Mouse (Mus musculus): ENCODE results near the gene F2r. TPM values are rescaled to one million over a fixed set of nuclear protein-coding genes. Genes with fewer than 3 reads are reported as not detected.

The F2r gene
- polyA plus RNA-seq, 1 experiment from 2014 or later, result 54.4 TPM

- Histone ChIP-seq H3K27ac (ENCODE audit: low read length) (no peak overlapping the region), H3K9me3 (replicated peaks; ENCODE audit: control insufficient read depth, low read length, poor library complexity, severe bottlenecking) (no peaks in the 10 kb centered on the region; the same call in 1 of the 2 replicates), H3K27me3 (ENCODE audit: control insufficient read depth, insufficient read depth, low read depth, low read length) (no peaks in the 10 kb centered on the region), H3K4me3 (ENCODE audit: low read depth, low read length) (no peak overlapping the region), H3K9ac (ENCODE audit: low read depth, low read length) (no peak overlapping the region), H3K36me3 (ENCODE audit: control insufficient read depth, insufficient read depth, low read length) (no peaks in the 10 kb centered on the region), H3K4me1 (ENCODE audit: control insufficient read depth, insufficient read depth, low read length) (no peaks in the 10 kb centered on the region), H3K4me2 (ENCODE audit: low read length) (no peak overlapping the region)
- no peak for ATAC-seq
- 92% methylated on average over 3 of the region's 3 CpGs for WGBS
These were observed 31.7 kb upstream of the F2r start for GRCm38 (mm10) chr13:95649941-95650340.

GRCm38 (mm10) chr13:95647248-95647647, 29.0 kb upstream of the F2r start:
- Histone ChIP-seq H3K27ac (ENCODE audit: low read length) (no peak overlapping the region), H3K9me3 (replicated peaks; ENCODE audit: control insufficient read depth, low read length, poor library complexity, severe bottlenecking) (no peaks in the 10 kb centered on the region; the same call in 1 of the 2 replicates), H3K27me3 (ENCODE audit: control insufficient read depth, insufficient read depth, low read depth, low read length) (no peaks in the 10 kb centered on the region), H3K4me2 (ENCODE audit: low read length) (no peak overlapping the region), H3K4me3 (ENCODE audit: low read depth, low read length) (no peak overlapping the region), H3K36me3 (ENCODE audit: control insufficient read depth, insufficient read depth, low read length) (no peaks in the 10 kb centered on the region), H3K9ac (ENCODE audit: low read depth, low read length) (no peak overlapping the region), H3K4me1 (ENCODE audit: control insufficient read depth, insufficient read depth, low read length) (no peaks in the 10 kb centered on the region)
- ATAC-seq, result no peak
- WGBS, result 85% methylated on average over 4 of the region's 4 CpGs

DNA sequence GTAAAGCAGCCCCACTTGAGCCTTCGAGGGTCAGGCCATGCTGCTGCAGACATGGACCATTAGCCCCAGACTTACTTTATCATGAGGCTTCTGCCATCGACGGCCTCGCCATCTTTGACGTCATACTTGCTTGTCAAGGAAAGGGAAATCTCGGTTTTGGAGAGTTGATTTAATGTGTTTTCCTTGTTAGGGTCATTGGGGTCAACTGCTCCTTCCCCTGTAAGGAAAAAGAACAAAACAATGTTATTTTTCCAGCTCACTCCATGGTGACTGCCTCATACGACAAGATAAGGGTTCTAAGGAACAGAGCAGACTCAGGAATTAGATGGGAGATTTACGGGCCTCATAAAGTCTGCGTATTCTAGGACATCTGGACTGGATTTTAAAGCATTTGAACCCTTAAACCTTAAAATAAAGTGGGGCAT, 28.4 kb upstream of the F2r start:
- Histone ChIP-seq H3K27ac (ENCODE audit: low read length) (no peak overlapping the region), H3K4me2 (ENCODE audit: low read length) (no peak overlapping the region), H3K4me3 (ENCODE audit: low read depth, low read length) (no peak overlapping the region), H3K36me3 (ENCODE audit: control insufficient read depth, insufficient read depth, low read length) (no peaks in the 10 kb centered on the region), H3K9ac (ENCODE audit: low read depth, low read length) (no peak overlapping the region), H3K27me3 (ENCODE audit: control insufficient read depth, insufficient read depth, low read depth, low read length) (no peaks in the 10 kb centered on the region), H3K9me3 (replicated peaks; ENCODE audit: control insufficient read depth, low read length, poor library complexity, severe bottlenecking) (no peaks in the 10 kb centered on the region; the same call in 1 of the 2 replicates), H3K4me1 (ENCODE audit: control insufficient read depth, insufficient read depth, low read length) (no peaks in the 10 kb centered on the region)
- WGBS, result 80% methylated on average over 9 of the region's 9 CpGs
- no peak for ATAC-seq

DNA sequence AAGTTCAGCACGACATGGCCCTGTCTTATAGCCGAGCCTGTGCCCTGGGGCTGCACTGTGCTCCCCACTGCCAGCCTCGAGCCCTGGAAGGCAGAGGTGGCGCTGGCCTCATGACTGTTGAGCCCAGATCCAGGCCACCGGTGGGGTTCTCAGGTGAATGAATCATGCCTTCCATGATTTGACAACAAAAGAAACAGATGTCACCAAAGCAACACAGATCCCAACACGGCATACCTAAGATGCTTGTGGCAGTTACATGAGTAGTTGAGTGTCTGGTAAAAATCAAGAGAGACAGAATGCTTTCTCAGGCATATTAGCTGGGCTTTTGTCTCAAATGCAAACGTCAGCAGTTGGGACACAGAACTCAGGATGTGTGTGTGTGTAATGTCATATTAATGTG, 25.5 kb upstream of the F2r start:
- ATAC-seq, result no peak
- Histone ChIP-seq H3K27me3 (ENCODE audit: control insufficient read depth, insufficient read depth, low read depth, low read length) (no peaks in the 10 kb centered on the region), H3K4me1 (ENCODE audit: control insufficient read depth, insufficient read depth, low read length) (peaks cover 7% of the 10 kb centered on the region; the same call in 1 of the 2 replicates), H3K36me3 (ENCODE audit: control insufficient read depth, insufficient read depth, low read length) (no peaks in the 10 kb centered on the region), H3K9ac (ENCODE audit: low read depth, low read length) (no peak overlapping the region), H3K4me3 (ENCODE audit: low read depth, low read length) (no peak overlapping the region), H3K27ac (ENCODE audit: low read length) (no peak overlapping the region), H3K9me3 (replicated peaks; ENCODE audit: control insufficient read depth, low read length, poor library complexity, severe bottlenecking) (no peaks in the 10 kb centered on the region), H3K4me2 (ENCODE audit: low read length) (no peak overlapping the region)
- WGBS, result 72% methylated on average over 7 of the region's 7 CpGs

- no peaks in the 10 kb centered on the region for H3K27me3 ChIP-seq (ENCODE audit: control insufficient read depth, insufficient read depth, low read depth, low read length)
- no peak overlapping the region for H3K9ac ChIP-seq (ENCODE audit: low read depth, low read length)
- no peak overlapping the region for H3K27ac ChIP-seq (ENCODE audit: low read length)
- H3K9me3 ChIP-seq (replicated peaks; ENCODE audit: control insufficient read depth, low read length, poor library complexity, severe bottlenecking), result no peaks in the 10 kb centered on the region
- peaks cover 7% of the 10 kb centered on the region; the same call in 1 of the 2 replicates for H3K4me1 ChIP-seq (ENCODE audit: control insufficient read depth, insufficient read depth, low read length)
- H3K4me3 ChIP-seq (ENCODE audit: low read depth, low read length), result no peak overlapping the region
- H3K36me3 ChIP-seq (ENCODE audit: control insufficient read depth, insufficient read depth, low read length), result no peaks in the 10 kb centered on the region
- WGBS, result 94% methylated on average over 17 of the region's 17 CpGs
- ATAC-seq, result no peak
- no peak overlapping the region for H3K4me2 ChIP-seq (ENCODE audit: low read length)
These were observed 23.0 kb upstream of the F2r start for GRCm38 (mm10) chr13:95641061-95641986.

DNA sequence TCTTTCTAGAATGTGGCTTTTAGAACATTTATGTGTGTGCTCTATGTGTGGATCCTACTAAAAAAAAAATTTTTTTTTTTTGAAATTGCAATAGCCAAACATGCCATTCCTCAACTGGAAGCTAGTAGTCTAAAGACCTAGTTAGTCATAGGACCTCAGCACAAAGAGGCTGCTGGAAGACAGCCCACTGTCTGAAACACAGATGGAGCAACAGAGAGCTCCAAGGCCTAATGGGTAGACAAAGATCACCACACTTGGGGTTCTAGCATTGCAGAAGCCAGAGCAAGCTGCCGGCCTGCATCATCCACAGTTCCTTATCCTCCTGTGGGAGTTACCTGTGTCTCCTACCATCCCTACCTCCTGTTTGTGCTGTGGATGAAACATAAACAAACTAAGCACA, 22.1 kb upstream of the F2r start:
- 88% methylated on average over 1 of the region's 1 CpGs for WGBS
- Histone ChIP-seq H3K4me2 (ENCODE audit: low read length) (no peak overlapping the region), H3K27me3 (ENCODE audit: control insufficient read depth, insufficient read depth, low read depth, low read length) (no peaks in the 10 kb centered on the region), H3K4me1 (ENCODE audit: control insufficient read depth, insufficient read depth, low read length) (peaks cover 7% of the 10 kb centered on the region; the same call in 1 of the 2 replicates), H3K9ac (ENCODE audit: low read depth, low read length) (no peak overlapping the region), H3K27ac (ENCODE audit: low read length) (no peak overlapping the region), H3K9me3 (replicated peaks; ENCODE audit: control insufficient read depth, low read length, poor library complexity, severe bottlenecking) (no peaks in the 10 kb centered on the region), H3K4me3 (ENCODE audit: low read depth, low read length) (no peak overlapping the region), H3K36me3 (ENCODE audit: control insufficient read depth, insufficient read depth, low read length) (no peaks in the 10 kb centered on the region)
- ATAC-seq, result no peak

- no peak overlapping the region for H3K4me3 ChIP-seq (ENCODE audit: low read depth, low read length)
- no peaks in the 10 kb centered on the region for H3K9me3 ChIP-seq (replicated peaks; ENCODE audit: control insufficient read depth, low read length, poor library complexity, severe bottlenecking)
- no peak overlapping the region; the same call in 1 of the 2 replicates for H3K27ac ChIP-seq (ENCODE audit: low read length)
- 74% methylated on average over 15 of the region's 15 CpGs for WGBS
- ATAC-seq, result peak; percentile 62; the same call in 1 of the 2 replicates
- no peak overlapping the region for H3K4me2 ChIP-seq (ENCODE audit: low read length)
- H3K36me3 ChIP-seq (ENCODE audit: control insufficient read depth, insufficient read depth, low read length), result no peaks in the 10 kb centered on the region
- H3K27me3 ChIP-seq (ENCODE audit: control insufficient read depth, insufficient read depth, low read depth, low read length), result no peaks in the 10 kb centered on the region
- H3K9ac ChIP-seq (ENCODE audit: low read depth, low read length), result no peak overlapping the region
- H3K4me1 ChIP-seq (ENCODE audit: control insufficient read depth, insufficient read depth, low read length), result peaks cover 7% of the 10 kb centered on the region; the same call in 1 of the 2 replicates
These were observed 21.2 kb upstream of the F2r start for GRCm38 (mm10) chr13:95639336-95640116.

DNA sequence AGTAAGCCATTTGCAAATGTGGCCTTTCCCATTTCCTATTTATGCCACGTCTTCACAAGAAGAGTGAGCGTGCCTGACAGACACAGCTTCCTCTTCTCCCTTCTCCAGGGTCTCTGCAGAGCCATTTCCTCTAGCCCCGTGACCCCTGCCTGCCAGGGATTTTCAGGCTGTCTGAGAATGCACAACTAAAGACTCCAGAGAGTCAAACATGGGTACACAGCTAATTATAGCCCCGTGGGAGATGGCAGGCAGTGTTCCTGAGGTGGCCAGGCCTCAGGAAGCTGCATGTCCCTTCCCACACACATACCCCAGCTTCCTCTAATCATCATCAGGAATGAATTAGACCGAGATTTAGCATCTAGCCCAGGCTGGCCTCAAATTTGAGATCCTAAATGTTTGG, 20.6 kb upstream of the F2r start:
- ATAC-seq, result no peak
- H3K27ac ChIP-seq (ENCODE audit: low read length), result no peak overlapping the region; the same call in 1 of the 2 replicates
- H3K9me3 ChIP-seq (replicated peaks; ENCODE audit: control insufficient read depth, low read length, poor library complexity, severe bottlenecking), result no peaks in the 10 kb centered on the region
- H3K4me2 ChIP-seq (ENCODE audit: low read length), result no peak overlapping the region
- no peaks in the 10 kb centered on the region for H3K36me3 ChIP-seq (ENCODE audit: control insufficient read depth, insufficient read depth, low read length)
- H3K27me3 ChIP-seq (ENCODE audit: control insufficient read depth, insufficient read depth, low read depth, low read length), result no peaks in the 10 kb centered on the region
- WGBS, result 55% methylated on average over 5 of the region's 5 CpGs
- peaks cover 7% of the 10 kb centered on the region; the same call in 1 of the 2 replicates for H3K4me1 ChIP-seq (ENCODE audit: control insufficient read depth, insufficient read depth, low read length)
- no peak overlapping the region for H3K4me3 ChIP-seq (ENCODE audit: low read depth, low read length)
- no peak overlapping the region for H3K9ac ChIP-seq (ENCODE audit: low read depth, low read length)

Data from midbrain, embryonic 16.5 days (tissue).